Mouse (Mus musculus): Measurements from ENCODE around the gene Olfr1496. TPM values are rescaled to one million over a fixed set of nuclear protein-coding genes. Genes with fewer than 3 reads are reported as not detected.

Gene Olfr1496
- polyA plus RNA-seq, 1 experiment, result not detected

GRCm38 (mm10) chr19:13812823-13813222 is 35.1 kb downstream of the Olfr1496 start:
- no peaks in the 10 kb centered on the region for H3K27me3 ChIP-seq (ENCODE audit: control insufficient read depth, insufficient read depth, low read length)
- no peaks in the 10 kb centered on the region for H3K4me1 ChIP-seq (ENCODE audit: control insufficient read depth, insufficient read depth, low read length)
- H3K36me3 ChIP-seq (ENCODE audit: control insufficient read depth, insufficient read depth, low read length), result no peaks in the 10 kb centered on the region
- H3K4me3 ChIP-seq (ENCODE audit: control insufficient read depth, low read depth, low read length), result no peak overlapping the region
- H3K27ac ChIP-seq (ENCODE audit: control insufficient read depth, insufficient read depth, low read depth, low read length), result no peak overlapping the region
- TF ChIP-seq CTCF (IDR thresholded peaks at IDR 0.05; ENCODE audit: control insufficient read depth, insufficient read depth, insufficient replicate concordance, low read depth, low read length) (peak; percentile 41; the same call in 1 of the 2 replicates), POLR2A (IDR thresholded peaks at IDR 0.05; ENCODE audit: control insufficient read depth, low read depth, low read length) (no peak)

GRCm38 (mm10) chr19:13818827-13819226 is 41.1 kb downstream of the Olfr1496 start:
- no peak for TF ChIP-seq CTCF (IDR thresholded peaks at IDR 0.05; ENCODE audit: control insufficient read depth, insufficient read depth, insufficient replicate concordance, low read depth, low read length)
- no peak for TF ChIP-seq POLR2A (IDR thresholded peaks at IDR 0.05; ENCODE audit: control insufficient read depth, low read depth, low read length)
- H3K27ac ChIP-seq (ENCODE audit: control insufficient read depth, insufficient read depth, low read depth, low read length), result no peak overlapping the region
- H3K27me3 ChIP-seq (ENCODE audit: control insufficient read depth, insufficient read depth, low read length), result no peaks in the 10 kb centered on the region
- H3K4me1 ChIP-seq (ENCODE audit: control insufficient read depth, insufficient read depth, low read length), result no peaks in the 10 kb centered on the region
- H3K36me3 ChIP-seq (ENCODE audit: control insufficient read depth, insufficient read depth, low read length), result no peaks in the 10 kb centered on the region
- H3K4me3 ChIP-seq (ENCODE audit: control insufficient read depth, low read depth, low read length), result no peak overlapping the region

- H3K27ac ChIP-seq (ENCODE audit: control insufficient read depth, insufficient read depth, low read depth, low read length), result no peak within 1 kb of the TSS
- H3K27me3 ChIP-seq (ENCODE audit: control insufficient read depth, insufficient read depth, low read length), result no peaks in the 10 kb centered on the region
- no peaks in the 10 kb centered on the region for H3K4me1 ChIP-seq (ENCODE audit: control insufficient read depth, insufficient read depth, low read length)
- TF ChIP-seq CTCF (IDR thresholded peaks at IDR 0.05; ENCODE audit: control insufficient read depth, insufficient read depth, insufficient replicate concordance, low read depth, low read length) (no peak), POLR2A (IDR thresholded peaks at IDR 0.05; ENCODE audit: control insufficient read depth, low read depth, low read length) (no peak)
- no peak within 1 kb of the TSS for H3K4me3 ChIP-seq (ENCODE audit: control insufficient read depth, low read depth, low read length)
- no peaks in the 10 kb centered on the region for H3K36me3 ChIP-seq (ENCODE audit: control insufficient read depth, insufficient read depth, low read length)
Observed at GRCm38 (mm10) chr19:13819347-13819746, 41.7 kb downstream of the Olfr1496 start, which contains the start of gene Olfr1499. Gene Olfr1499 (minus strand): TSS chr19:13819447.

GRCm38 (mm10) chr19:13820847-13821246 is 43.2 kb downstream of the Olfr1496 start:
- no peaks in the 10 kb centered on the region for H3K4me1 ChIP-seq (ENCODE audit: control insufficient read depth, insufficient read depth, low read length)
- no peaks in the 10 kb centered on the region for H3K36me3 ChIP-seq (ENCODE audit: control insufficient read depth, insufficient read depth, low read length)
- H3K27ac ChIP-seq (ENCODE audit: control insufficient read depth, insufficient read depth, low read depth, low read length), result no peak overlapping the region
- H3K4me3 ChIP-seq (ENCODE audit: control insufficient read depth, low read depth, low read length), result no peak overlapping the region
- H3K27me3 ChIP-seq (ENCODE audit: control insufficient read depth, insufficient read depth, low read length), result no peaks in the 10 kb centered on the region
- TF ChIP-seq CTCF (IDR thresholded peaks at IDR 0.05; ENCODE audit: control insufficient read depth, insufficient read depth, insufficient replicate concordance, low read depth, low read length) (no peak), POLR2A (IDR thresholded peaks at IDR 0.05; ENCODE audit: control insufficient read depth, low read depth, low read length) (no peak)

GRCm38 (mm10) chr19:13828447-13828846 is 50.8 kb downstream of the Olfr1496 start:
- Histone ChIP-seq H3K4me1 (ENCODE audit: control insufficient read depth, insufficient read depth, low read length) (no peaks in the 10 kb centered on the region), H3K4me3 (ENCODE audit: control insufficient read depth, low read depth, low read length) (no peak overlapping the region), H3K27ac (ENCODE audit: control insufficient read depth, insufficient read depth, low read depth, low read length) (no peak overlapping the region), H3K36me3 (ENCODE audit: control insufficient read depth, insufficient read depth, low read length) (no peaks in the 10 kb centered on the region), H3K27me3 (ENCODE audit: control insufficient read depth, insufficient read depth, low read length) (no peaks in the 10 kb centered on the region)
- TF ChIP-seq CTCF (IDR thresholded peaks at IDR 0.05; ENCODE audit: control insufficient read depth, insufficient read depth, insufficient replicate concordance, low read depth, low read length), result no peak
- no peak for TF ChIP-seq POLR2A (IDR thresholded peaks at IDR 0.05; ENCODE audit: control insufficient read depth, low read depth, low read length)

- no peak within 1 kb of the TSS for H3K27ac ChIP-seq (ENCODE audit: control insufficient read depth, insufficient read depth, low read depth, low read length)
- H3K4me1 ChIP-seq (ENCODE audit: control insufficient read depth, insufficient read depth, low read length), result no peaks in the 10 kb centered on the region
- TF ChIP-seq POLR2A (IDR thresholded peaks at IDR 0.05; ENCODE audit: control insufficient read depth, low read depth, low read length), result no peak
- TF ChIP-seq CTCF (IDR thresholded peaks at IDR 0.05; ENCODE audit: control insufficient read depth, insufficient read depth, insufficient replicate concordance, low read depth, low read length), result no peak
- no peaks in the 10 kb centered on the region for H3K27me3 ChIP-seq (ENCODE audit: control insufficient read depth, insufficient read depth, low read length)
- H3K4me3 ChIP-seq (ENCODE audit: control insufficient read depth, low read depth, low read length), result no peak within 1 kb of the TSS
- no peaks in the 10 kb centered on the region for H3K36me3 ChIP-seq (ENCODE audit: control insufficient read depth, insufficient read depth, low read length)
Observed at GRCm38 (mm10) chr19:13830388-13830787, 52.7 kb downstream of the Olfr1496 start, which contains the start of gene Olfr1500. Gene Olfr1500 (minus strand): TSS chr19:13830488.

Other genes starting within 250 kb of the Olfr1496 start
- not detected in 2 replicates for gene Olfr1480, start 250.0 kb upstream of the Olfr1496 start, polyA plus RNA-seq (2012; rRNA removed)
- gene Olfr1484, start 194.4 kb upstream of the Olfr1496 start, polyA plus RNA-seq (2012; rRNA removed), result not detected in 2 replicates
- not detected in 2 replicates for gene Olfr1487, start 160.5 kb upstream of the Olfr1496 start, polyA plus RNA-seq (2012; rRNA removed)
- not detected in 2 replicates for gene Olfr1489, start 146.3 kb upstream of the Olfr1496 start, polyA plus RNA-seq (2012; rRNA removed)
- not detected in 2 replicates for gene Olfr1490, start 126.8 kb upstream of the Olfr1496 start, polyA plus RNA-seq (2012; rRNA removed)
- gene Olfr1491, start 80.6 kb upstream of the Olfr1496 start, polyA plus RNA-seq (2012; rRNA removed), result not detected in 2 replicates
- gene Olfr1493-ps1, start 54.6 kb upstream of the Olfr1496 start, polyA plus RNA-seq (2012; rRNA removed), result not detected in 2 replicates
- not detected in 2 replicates for gene Olfr1494, start 38.1 kb upstream of the Olfr1496 start, polyA plus RNA-seq (2012; rRNA removed)
- gene Olfr1495, start 13.3 kb upstream of the Olfr1496 start, polyA plus RNA-seq (2012; rRNA removed), result not detected in 2 replicates
- gene Olfr1497, start 20.3 kb downstream of the Olfr1496 start, polyA plus RNA-seq (2012; rRNA removed), result 0.14 and 0.19 TPM in 2 replicates
- not detected in 2 replicates for gene Olfr1499, start 41.6 kb downstream of the Olfr1496 start, polyA plus RNA-seq (2012; rRNA removed)
- gene Olfr1500, start 52.6 kb downstream of the Olfr1496 start, polyA plus RNA-seq (2012; rRNA removed), result not detected in 2 replicates
- not detected in 2 replicates for gene Olfr1501, start 72.8 kb downstream of the Olfr1496 start, polyA plus RNA-seq (2012; rRNA removed)
- not detected in 2 replicates for gene Olfr1502, start 83.9 kb downstream of the Olfr1496 start, polyA plus RNA-seq (2012; rRNA removed)
- not detected in 2 replicates for gene Olfr1504, start 120.0 kb downstream of the Olfr1496 start, polyA plus RNA-seq (2012; rRNA removed)
- not detected in 2 replicates for gene Olfr1505, start 135.7 kb downstream of the Olfr1496 start, polyA plus RNA-seq (2012; rRNA removed)